Mouse (Mus musculus): ENCODE data around the gene Pcmt1. TPM values are rescaled to one million over a fixed set of nuclear protein-coding genes. Genes with fewer than 3 reads are reported as not detected.

Gene Pcmt1
- polyA plus RNA-seq, 1 experiment = 8.5 TPM

GRCm38 (mm10) chr10:7600647-7601046 lies 80.3 kb downstream of the Pcmt1 start:
- Histone ChIP-seq H3K4me1 (ENCODE audit: control insufficient read depth) (no peaks in the 10 kb centered on the region), H3K27me3 (ENCODE audit: control insufficient read depth) (no peaks in the 10 kb centered on the region), H3K4me3 (replicated peaks) (no peak overlapping the region), H3K9me3 (ENCODE audit: control insufficient read depth, low read length) (no peaks in the 10 kb centered on the region), H3K36me3 (ENCODE audit: control insufficient read depth) (no peaks in the 10 kb centered on the region)
- TF ChIP-seq GATA1 (IDR thresholded peaks at IDR 0.05; ENCODE audit: low read length) = no peak
- no peak for TF ChIP-seq TAL1 (IDR thresholded peaks at IDR 0.05; ENCODE audit: low read length)

- Histone ChIP-seq H3K4me1 (ENCODE audit: control insufficient read depth) (no peaks in the 10 kb centered on the region), H3K9me3 (ENCODE audit: control insufficient read depth, low read length) (no peaks in the 10 kb centered on the region), H3K27me3 (ENCODE audit: control insufficient read depth) (no peaks in the 10 kb centered on the region), H3K36me3 (ENCODE audit: control insufficient read depth) (no peaks in the 10 kb centered on the region), H3K4me3 (replicated peaks) (no peak overlapping the region)
- TF ChIP-seq TAL1 (IDR thresholded peaks at IDR 0.05; ENCODE audit: low read length) (no peak), GATA1 (IDR thresholded peaks at IDR 0.05; ENCODE audit: low read length) (no peak)
These were observed 82.8 kb downstream of the Pcmt1 start for GRCm38 (mm10) chr10:7598177-7598576.

GRCm38 (mm10) chr10:7596251-7596650 lies 84.7 kb downstream of the Pcmt1 start:
- H3K36me3 ChIP-seq (ENCODE audit: control insufficient read depth) = no peaks in the 10 kb centered on the region
- no peak for TF ChIP-seq GATA1 (IDR thresholded peaks at IDR 0.05; ENCODE audit: low read length)
- no peak for TF ChIP-seq TAL1 (IDR thresholded peaks at IDR 0.05; ENCODE audit: low read length)
- no peaks in the 10 kb centered on the region for H3K9me3 ChIP-seq (ENCODE audit: control insufficient read depth, low read length)
- H3K4me3 ChIP-seq (replicated peaks) = no peak overlapping the region
- H3K27me3 ChIP-seq (ENCODE audit: control insufficient read depth) = peaks cover 9% of the 10 kb centered on the region
- H3K4me1 ChIP-seq (ENCODE audit: control insufficient read depth) = no peaks in the 10 kb centered on the region

- H3K4me1 ChIP-seq (ENCODE audit: control insufficient read depth) = peaks cover 12% of the 10 kb centered on the region
- TF ChIP-seq GATA1 (IDR thresholded peaks at IDR 0.05; ENCODE audit: low read length) (no peak), TAL1 (IDR thresholded peaks at IDR 0.05; ENCODE audit: low read length) (no peak)
- H3K27me3 ChIP-seq (ENCODE audit: control insufficient read depth) = peaks cover 24% of the 10 kb centered on the region
- no peaks in the 10 kb centered on the region for H3K36me3 ChIP-seq (ENCODE audit: control insufficient read depth)
- H3K9me3 ChIP-seq (ENCODE audit: control insufficient read depth, low read length) = no peaks in the 10 kb centered on the region
- no peak overlapping the region for H3K4me3 ChIP-seq (replicated peaks)
These were observed 86.1 kb downstream of the Pcmt1 start for GRCm38 (mm10) chr10:7594797-7595196.

GRCm38 (mm10) chr10:7590792-7591191 lies 90.1 kb downstream of the Pcmt1 start:
- Histone ChIP-seq H3K27me3 (ENCODE audit: control insufficient read depth) (peaks cover 25% of the 10 kb centered on the region), H3K4me3 (replicated peaks) (peak overlapping the region; percentile 74), H3K4me1 (ENCODE audit: control insufficient read depth) (peaks cover 21% of the 10 kb centered on the region), H3K9me3 (ENCODE audit: control insufficient read depth, low read length) (no peaks in the 10 kb centered on the region), H3K36me3 (ENCODE audit: control insufficient read depth) (no peaks in the 10 kb centered on the region)
- TF ChIP-seq GATA1 (IDR thresholded peaks at IDR 0.05; ENCODE audit: low read length) = no peak
- no peak for TF ChIP-seq TAL1 (IDR thresholded peaks at IDR 0.05; ENCODE audit: low read length)

- no peaks in the 10 kb centered on the region for H3K36me3 ChIP-seq (ENCODE audit: control insufficient read depth)
- no peaks in the 10 kb centered on the region for H3K9me3 ChIP-seq (ENCODE audit: control insufficient read depth, low read length)
- H3K4me3 ChIP-seq (replicated peaks) = peak overlapping the region; percentile 74
- H3K27me3 ChIP-seq (ENCODE audit: control insufficient read depth) = peaks cover 25% of the 10 kb centered on the region
- peaks cover 21% of the 10 kb centered on the region for H3K4me1 ChIP-seq (ENCODE audit: control insufficient read depth)
- TF ChIP-seq TAL1 (IDR thresholded peaks at IDR 0.05; ENCODE audit: low read length) (no peak), GATA1 (IDR thresholded peaks at IDR 0.05; ENCODE audit: low read length) (no peak)
These were observed 90.7 kb downstream of the Pcmt1 start for GRCm38 (mm10) chr10:7590234-7590689.

- H3K4me3 ChIP-seq (replicated peaks) = peak within 1 kb of the TSS; percentile 74
- no peaks in the 10 kb centered on the region for H3K36me3 ChIP-seq (ENCODE audit: control insufficient read depth)
- H3K9me3 ChIP-seq (ENCODE audit: control insufficient read depth, low read length) = no peaks in the 10 kb centered on the region
- H3K4me1 ChIP-seq (ENCODE audit: control insufficient read depth) = peaks cover 21% of the 10 kb centered on the region
- peaks cover 25% of the 10 kb centered on the region for H3K27me3 ChIP-seq (ENCODE audit: control insufficient read depth)
- TF ChIP-seq GATA1 (IDR thresholded peaks at IDR 0.05; ENCODE audit: low read length) (no peak), TAL1 (IDR thresholded peaks at IDR 0.05; ENCODE audit: low read length) (no peak)
These were observed 91.2 kb downstream of the Pcmt1 start, which contains the start of gene Lrp11 for GRCm38 (mm10) chr10:7589592-7590233. Lrp11 (plus strand) TSS chr10:7589800.

GRCm38 (mm10) chr10:7586771-7587170 lies 94.2 kb downstream of the Pcmt1 start:
- no peak for TF ChIP-seq GATA1 (IDR thresholded peaks at IDR 0.05; ENCODE audit: low read length)
- TF ChIP-seq TAL1 (IDR thresholded peaks at IDR 0.05; ENCODE audit: low read length) = no peak
- Histone ChIP-seq H3K4me1 (ENCODE audit: control insufficient read depth) (peaks cover 21% of the 10 kb centered on the region), H3K27me3 (ENCODE audit: control insufficient read depth) (peaks cover 25% of the 10 kb centered on the region), H3K9me3 (ENCODE audit: control insufficient read depth, low read length) (no peaks in the 10 kb centered on the region), H3K4me3 (replicated peaks) (no peak overlapping the region), H3K36me3 (ENCODE audit: control insufficient read depth) (no peaks in the 10 kb centered on the region)

- TF ChIP-seq TAL1 (IDR thresholded peaks at IDR 0.05; ENCODE audit: low read length) (no peak), GATA1 (IDR thresholded peaks at IDR 0.05; ENCODE audit: low read length) (no peak)
These were observed 97.9 kb downstream of the Pcmt1 start for GRCm38 (mm10) chr10:7582891-7583557.

More at GRCm38 (mm10) chr10:7582891-7583557, 97.9 kb downstream of the Pcmt1 start:
- H3K9me3 ChIP-seq (ENCODE audit: control insufficient read depth, low read length) = no peaks in the 10 kb centered on the region
- H3K4me1 ChIP-seq (ENCODE audit: control insufficient read depth) = no peaks in the 10 kb centered on the region
- H3K27me3 ChIP-seq (ENCODE audit: control insufficient read depth) = peaks cover 4% of the 10 kb centered on the region
- H3K36me3 ChIP-seq (ENCODE audit: control insufficient read depth) = no peaks in the 10 kb centered on the region
- no peak overlapping the region for H3K4me3 ChIP-seq (replicated peaks)

Measured in erythroblast, embryonic 14.5 days (primary cell).